Mouse (Mus musculus): ENCODE measurements around the gene Mroh2b.
A peak's percentile ranks its signal among the peaks of the same experiment; 100 is the strongest.

The Mroh2b gene

GRCm38 (mm10) chr15:4898437-4898836 is at the start of gene Mroh2b:
Gene Mroh2b (plus strand): TSS chr15:4898737.
- DNase-seq (ENCODE audit: low spot score in 2 of 2) = no peak

- no peak for DNase-seq (ENCODE audit: low spot score in 2 of 2)
These were observed 48.5 kb upstream of the Mroh2b start for GRCm38 (mm10) chr15:4850015-4850414.

- DNase-seq (ENCODE audit: low spot score in 2 of 2) = no peak
These were observed 3.6 kb upstream of the Mroh2b start for GRCm38 (mm10) chr15:4894962-4895361.

- DNase-seq (ENCODE audit: low spot score in 2 of 2) = no peak
These were observed 36.2 kb downstream of the Mroh2b start for GRCm38 (mm10) chr15:4934731-4935130.

- peak in 1 of 2 experiments; percentile 5 for DNase-seq (ENCODE audit: low spot score in 2 of 2)
These were observed 74.8 kb downstream of the Mroh2b start for GRCm38 (mm10) chr15:4973355-4973754.

- DNase-seq (ENCODE audit: low spot score in 2 of 2) = no peak
These were observed 104.4 kb downstream of the Mroh2b start for GRCm38 (mm10) chr15:5002903-5003302.

DNA sequence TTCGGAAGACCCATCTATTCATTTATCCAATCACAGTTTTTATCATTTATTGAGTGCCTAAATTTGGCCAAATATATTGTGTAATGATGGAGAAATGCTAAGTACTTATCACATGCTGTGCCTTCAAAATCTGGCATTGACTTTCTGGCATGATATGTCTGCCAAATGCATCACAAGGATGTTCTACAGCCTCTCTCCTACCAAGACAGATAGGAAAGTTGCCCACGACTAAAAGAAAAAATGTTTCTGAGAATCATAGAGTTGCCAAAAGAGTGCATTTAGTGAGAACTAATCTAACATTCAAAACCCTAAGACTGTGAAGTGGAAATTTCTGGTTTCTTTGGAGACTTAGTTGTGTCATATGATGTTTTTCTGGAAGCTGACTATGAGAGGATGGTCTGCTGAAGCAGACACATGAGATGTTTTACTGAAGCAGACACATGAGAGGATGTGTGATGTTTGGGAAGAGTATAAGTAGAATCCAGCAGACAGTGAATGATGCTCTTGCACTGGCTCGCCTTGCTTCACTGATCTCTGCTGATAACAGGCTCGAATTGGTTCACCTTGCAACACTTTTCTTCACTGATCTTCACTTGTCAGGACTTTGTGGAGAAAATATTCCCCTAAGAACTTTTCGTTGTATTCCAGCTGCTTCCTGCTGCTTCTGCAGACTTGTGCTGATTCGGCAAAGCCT is 105.1 kb downstream of the Mroh2b start:
- DNase-seq (ENCODE audit: low spot score in 2 of 2) = no peak

- peak; percentile 26 to 30 for DNase-seq (ENCODE audit: low spot score in 2 of 2)
These were observed 111.1 kb downstream of the Mroh2b start for GRCm38 (mm10) chr15:5009644-5010107.

Data from urinary bladder, postnatal 36 days (tissue).